Mouse (Mus musculus): Measurements from ENCODE around the gene Alg3. TPM values are rescaled to one million over a fixed set of nuclear protein-coding genes. Genes with fewer than 3 reads are reported as not detected.

The Alg3 gene
- total RNA-seq, 1 experiment = 28.9 TPM

- Histone ChIP-seq H3K4me3 (ENCODE audit: insufficient read depth in 1 of 2, low read depth in 1 of 2, low read length in 2 of 2, poor library complexity in 1 of 2, severe bottlenecking in 1 of 2) (no peak overlapping the region), H3K9me3 (ENCODE audit: control insufficient read depth, insufficient read depth, low read depth, low read length) (no peaks in the 10 kb centered on the region), H3K9ac (ENCODE audit: insufficient read depth, low read depth, low read length, poor library complexity, severe bottlenecking) (no peak overlapping the region), H3K27ac (ENCODE audit: insufficient read depth, low read depth, low read length, poor library complexity, severe bottlenecking) (no peak overlapping the region), H3K4me1 (ENCODE audit: control insufficient read depth in 2 of 2, insufficient read depth in 2 of 2, low read length in 2 of 2, poor library complexity in 1 of 2) (no peaks in the 10 kb centered on the region), H3K36me3 (ENCODE audit: control insufficient read depth, insufficient read depth, low read length, poor library complexity, severe bottlenecking) (no peaks in the 10 kb centered on the region; the same call in 1 of the 2 replicates)
- no peak for TF ChIP-seq CHD2 (IDR thresholded peaks at IDR 0.05; ENCODE audit: low read depth, low read length)
- TF ChIP-seq ZNF384 (IDR thresholded peaks at IDR 0.05; ENCODE audit: low read depth, low read length) = no peak
- no peak for TF ChIP-seq MAFK (IDR thresholded peaks at IDR 0.05; ENCODE audit: insufficient read depth, low read depth, low read length)
- TF ChIP-seq ZC3H11A (IDR thresholded peaks at IDR 0.05; ENCODE audit: borderline replicate concordance, low read depth, low read length) = no peak
- TF ChIP-seq HCFC1 (IDR thresholded peaks at IDR 0.05; ENCODE audit: borderline replicate concordance, insufficient read depth, low read length) = no peak
- no peak for DNase-seq (ENCODE audit: low read depth, low spot score)
- in situ Hi-C loops (cut with MboI; ENCODE audit: low sequenced_read_pairs in 2 of 2, unreplicated experiment in 2 of 2) = no loop called here
Observed at GRCm38 (mm10) chr16:20637410-20637809, 25.9 kb upstream of the Alg3 start.

DNA sequence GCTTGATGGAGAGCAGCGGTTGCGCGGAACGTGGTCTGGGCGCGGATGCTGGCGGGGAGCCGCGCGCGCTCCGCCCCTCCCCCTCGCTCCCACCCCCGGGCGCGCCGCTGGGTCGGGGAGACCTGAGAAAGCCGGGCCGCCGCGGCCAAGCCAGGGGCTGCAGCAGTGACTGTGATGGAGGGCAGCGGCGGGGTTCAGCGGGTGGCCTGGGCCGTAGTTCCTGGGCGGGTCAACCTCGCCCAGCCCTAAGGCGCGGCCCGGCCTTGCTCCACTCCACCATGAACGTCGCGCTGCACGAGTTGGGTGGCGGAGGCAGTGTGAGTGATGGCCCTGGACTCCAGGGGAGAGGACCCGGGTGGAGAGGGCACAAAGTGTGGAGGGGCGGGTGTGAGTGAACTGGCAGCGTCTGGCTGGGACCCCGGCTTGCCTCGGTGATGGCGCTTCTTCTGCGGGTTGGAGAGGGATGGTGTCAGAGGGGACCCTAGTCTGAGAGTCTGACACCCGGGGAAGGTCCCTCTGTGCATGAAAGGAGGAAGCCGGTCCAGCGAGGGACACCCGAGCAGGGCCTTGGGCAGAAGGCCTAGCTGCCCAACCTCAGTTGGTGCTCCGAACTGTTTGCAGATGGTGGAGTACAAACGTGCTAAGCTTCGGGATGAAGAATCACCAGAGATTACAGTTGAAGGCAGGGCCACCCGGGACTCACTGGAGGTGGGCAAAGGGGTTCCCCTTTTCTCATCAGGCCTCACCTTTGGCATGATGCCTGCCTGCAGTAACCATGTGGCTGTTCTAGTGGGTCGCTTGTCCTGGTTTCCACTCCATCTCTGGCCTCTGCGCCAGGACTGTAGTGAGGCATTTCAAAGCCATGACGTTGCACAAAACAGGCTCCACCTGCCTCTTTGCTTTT, 18.4 kb upstream of the Alg3 start, which contains the start of gene Ece2:
Gene Ece2, plus strand, starts transcription at position 98 of the 904 bp plus-strand sequence.
- H3K9ac ChIP-seq (ENCODE audit: insufficient read depth, low read depth, low read length, poor library complexity, severe bottlenecking) = peak within 1 kb of the TSS; percentile 82
- TF ChIP-seq MAFK (IDR thresholded peaks at IDR 0.05; ENCODE audit: insufficient read depth, low read depth, low read length) (0 out of 2 replicates have a peak, but pooled peaks have one; percentile 41), CHD2 (IDR thresholded peaks at IDR 0.05; ENCODE audit: low read depth, low read length) (no peak)
- H3K4me3 ChIP-seq (ENCODE audit: insufficient read depth in 1 of 2, low read depth in 1 of 2, low read length in 2 of 2, poor library complexity in 1 of 2, severe bottlenecking in 1 of 2) = peak within 1 kb of the TSS; percentile 69 to 82
- H3K36me3 ChIP-seq (ENCODE audit: control insufficient read depth, insufficient read depth, low read length, poor library complexity, severe bottlenecking) = no peaks in the 10 kb centered on the region; the same call in 1 of the 2 replicates
- no peak for DNase-seq (ENCODE audit: low read depth, low spot score)
- H3K27ac ChIP-seq (ENCODE audit: insufficient read depth, low read depth, low read length, poor library complexity, severe bottlenecking) = no peak within 1 kb of the TSS
- no peaks in the 10 kb centered on the region; a peak in 1 of 4 replicates for H3K4me1 ChIP-seq (ENCODE audit: control insufficient read depth in 2 of 2, insufficient read depth in 2 of 2, low read length in 2 of 2, poor library complexity in 1 of 2)
- no peaks in the 10 kb centered on the region for H3K9me3 ChIP-seq (ENCODE audit: control insufficient read depth, insufficient read depth, low read depth, low read length)
- in situ Hi-C loops (cut with MboI; ENCODE audit: low sequenced_read_pairs in 2 of 2, unreplicated experiment in 2 of 2) = no loop called here

DNA sequence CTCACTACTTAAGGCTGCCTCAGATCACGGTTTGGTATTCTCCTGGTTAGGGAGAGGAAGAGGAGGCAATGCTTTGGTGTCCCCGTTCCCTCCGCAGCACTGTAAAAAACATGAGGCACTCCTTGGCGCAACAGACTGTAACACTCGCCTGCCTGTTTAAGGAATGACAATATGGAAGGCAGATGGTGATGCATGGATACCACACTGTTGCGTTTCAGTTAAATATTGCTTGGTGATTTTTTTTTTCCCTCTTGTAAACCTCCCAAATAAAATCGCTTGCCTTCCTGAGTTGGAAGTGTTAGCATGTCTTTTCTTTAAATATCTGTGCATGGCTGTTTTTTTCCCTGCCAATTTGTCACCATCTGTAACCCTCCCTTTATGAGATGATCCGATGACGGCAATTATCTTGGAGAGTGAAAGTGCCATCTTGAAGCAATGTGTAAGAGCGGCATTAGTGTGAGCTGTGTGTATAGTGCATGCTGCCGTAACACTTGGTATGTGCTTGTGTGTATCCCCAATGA, 17.4 kb upstream of the Alg3 start:
- in situ Hi-C loops (cut with MboI; ENCODE audit: low sequenced_read_pairs in 2 of 2, unreplicated experiment in 2 of 2) = no loop called here
- TF ChIP-seq MAFK (IDR thresholded peaks at IDR 0.05; ENCODE audit: insufficient read depth, low read depth, low read length) = no peak
- no peak for TF ChIP-seq CHD2 (IDR thresholded peaks at IDR 0.05; ENCODE audit: low read depth, low read length)
- no peak for TF ChIP-seq ZNF384 (IDR thresholded peaks at IDR 0.05; ENCODE audit: low read depth, low read length)
- no peak for TF ChIP-seq HCFC1 (IDR thresholded peaks at IDR 0.05; ENCODE audit: borderline replicate concordance, insufficient read depth, low read length)
- TF ChIP-seq ZC3H11A (IDR thresholded peaks at IDR 0.05; ENCODE audit: borderline replicate concordance, low read depth, low read length) = no peak
- no peak overlapping the region for H3K9ac ChIP-seq (ENCODE audit: insufficient read depth, low read depth, low read length, poor library complexity, severe bottlenecking)

DNA sequence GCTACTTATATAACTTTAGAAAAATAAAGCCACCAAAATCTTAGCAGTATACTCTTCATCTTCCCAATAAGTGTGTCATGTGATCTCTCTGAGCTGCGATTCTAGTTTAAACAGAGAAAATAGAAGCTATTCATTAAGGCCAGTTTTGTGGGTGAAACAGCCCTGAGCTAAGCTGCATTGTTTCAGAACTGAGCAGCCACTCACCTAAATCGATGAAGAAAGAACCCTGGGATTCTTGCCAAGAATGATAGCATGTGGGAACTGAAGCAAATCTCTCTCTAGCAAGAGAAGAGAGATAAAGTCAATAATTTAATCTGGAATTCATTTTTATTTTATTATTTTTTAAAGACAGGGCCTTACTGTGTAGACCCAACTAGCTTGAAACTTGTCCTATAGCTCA, 11.7 kb upstream of the Alg3 start:
- no peaks in the 10 kb centered on the region for H3K36me3 ChIP-seq (ENCODE audit: control insufficient read depth, insufficient read depth, low read length, poor library complexity, severe bottlenecking)
- in situ Hi-C loops (cut with MboI; ENCODE audit: low sequenced_read_pairs in 2 of 2, unreplicated experiment in 2 of 2) = no loop called here
- no peaks in the 10 kb centered on the region for H3K9me3 ChIP-seq (ENCODE audit: control insufficient read depth, insufficient read depth, low read depth, low read length)
- H3K27ac ChIP-seq (ENCODE audit: insufficient read depth, low read depth, low read length, poor library complexity, severe bottlenecking) = no peak overlapping the region
- DNase-seq (ENCODE audit: low read depth, low spot score) = no peak
- H3K4me1 ChIP-seq (ENCODE audit: control insufficient read depth in 2 of 2, insufficient read depth in 2 of 2, low read length in 2 of 2, poor library complexity in 1 of 2) = peaks cover 0 to 4% of the 10 kb centered on the region in 2 experiments; a peak in 1 of 4 replicates
- H3K4me3 ChIP-seq (ENCODE audit: insufficient read depth in 1 of 2, low read depth in 1 of 2, low read length in 2 of 2, poor library complexity in 1 of 2, severe bottlenecking in 1 of 2) = no peak overlapping the region
- no peak for TF ChIP-seq ZNF384 (IDR thresholded peaks at IDR 0.05; ENCODE audit: low read depth, low read length)
- TF ChIP-seq MAFK (IDR thresholded peaks at IDR 0.05; ENCODE audit: insufficient read depth, low read depth, low read length) = no peak
- no peak for TF ChIP-seq CHD2 (IDR thresholded peaks at IDR 0.05; ENCODE audit: low read depth, low read length)
- TF ChIP-seq ZC3H11A (IDR thresholded peaks at IDR 0.05; ENCODE audit: borderline replicate concordance, low read depth, low read length) = no peak
- no peak for TF ChIP-seq HCFC1 (IDR thresholded peaks at IDR 0.05; ENCODE audit: borderline replicate concordance, insufficient read depth, low read length)
- H3K9ac ChIP-seq (ENCODE audit: insufficient read depth, low read depth, low read length, poor library complexity, severe bottlenecking) = no peak overlapping the region

More for the DNA sequence above, 17.4 kb upstream of the Alg3 start:
- DNase-seq (ENCODE audit: low read depth, low spot score) = no peak
- no peaks in the 10 kb centered on the region; the same call in 1 of the 2 replicates for H3K36me3 ChIP-seq (ENCODE audit: control insufficient read depth, insufficient read depth, low read length, poor library complexity, severe bottlenecking)
- H3K27ac ChIP-seq (ENCODE audit: insufficient read depth, low read depth, low read length, poor library complexity, severe bottlenecking) = no peak overlapping the region
- H3K4me3 ChIP-seq (ENCODE audit: insufficient read depth in 1 of 2, low read depth in 1 of 2, low read length in 2 of 2, poor library complexity in 1 of 2, severe bottlenecking in 1 of 2) = no peak overlapping the region
- H3K9me3 ChIP-seq (ENCODE audit: control insufficient read depth, insufficient read depth, low read depth, low read length) = no peaks in the 10 kb centered on the region
- no peaks in the 10 kb centered on the region; a peak in 1 of 4 replicates for H3K4me1 ChIP-seq (ENCODE audit: control insufficient read depth in 2 of 2, insufficient read depth in 2 of 2, low read length in 2 of 2, poor library complexity in 1 of 2)
